Mouse (Mus musculus) layer of hippocampus, adult 9-11 months (tissue): ENCODE results near the gene Abl1.
"Not testable (repeated sequence)": the region's sequence is repeated elsewhere in the genome, so short reads cannot be mapped to it uniquely, and the experiment has no call there.

Experiments used
- DNase-seq: peaks from one replicate; pipeline ENCODE4 v3.0.0; 2022

Gene Abl1

DNA sequence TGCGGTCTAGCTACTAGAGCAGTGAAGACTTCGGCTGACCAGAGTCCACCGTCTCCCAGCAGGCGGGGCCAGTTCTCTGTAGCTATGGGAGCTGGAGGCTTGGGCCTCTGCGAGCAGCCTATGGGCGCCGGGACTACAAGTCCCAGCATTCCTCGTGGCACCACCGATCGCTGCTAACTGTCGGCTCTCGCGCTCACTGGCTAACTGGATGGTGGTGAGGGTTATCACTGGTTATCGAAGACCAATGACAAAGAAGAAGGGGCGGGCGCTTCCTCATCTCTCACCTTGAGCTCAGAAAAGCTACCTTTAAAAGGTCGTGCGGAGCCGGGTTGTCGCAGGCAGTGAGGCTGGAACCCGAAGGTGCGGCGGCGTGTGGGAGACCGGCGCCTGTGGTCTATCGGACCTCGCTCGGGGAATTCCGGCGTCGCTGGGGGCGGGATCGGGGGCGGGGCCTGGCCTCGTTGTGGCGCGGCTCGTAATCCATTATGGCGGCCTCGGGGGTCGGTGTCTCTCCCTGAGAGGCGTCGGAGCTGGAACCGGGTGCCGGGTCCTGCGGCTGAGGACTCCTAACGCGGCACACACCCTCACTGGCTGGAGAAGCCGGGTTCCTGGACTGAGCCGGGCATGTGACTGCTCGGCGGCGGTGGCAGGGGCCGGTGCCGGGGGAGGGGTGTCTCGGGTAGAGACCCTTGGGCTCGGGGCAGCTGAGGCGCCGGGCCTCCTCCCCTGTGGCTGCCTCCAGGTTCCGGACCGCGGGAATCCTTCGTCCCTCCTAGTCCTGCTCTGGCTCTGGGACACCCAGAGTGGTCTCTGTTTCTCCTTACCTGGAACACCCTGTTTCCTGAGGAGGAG lies at the start of gene Abl1:
Gene Abl1, plus strand, starts transcription at position 303 of the 852 bp plus-strand sequence.
- peak; percentile 98 for DNase-seq

DNA sequence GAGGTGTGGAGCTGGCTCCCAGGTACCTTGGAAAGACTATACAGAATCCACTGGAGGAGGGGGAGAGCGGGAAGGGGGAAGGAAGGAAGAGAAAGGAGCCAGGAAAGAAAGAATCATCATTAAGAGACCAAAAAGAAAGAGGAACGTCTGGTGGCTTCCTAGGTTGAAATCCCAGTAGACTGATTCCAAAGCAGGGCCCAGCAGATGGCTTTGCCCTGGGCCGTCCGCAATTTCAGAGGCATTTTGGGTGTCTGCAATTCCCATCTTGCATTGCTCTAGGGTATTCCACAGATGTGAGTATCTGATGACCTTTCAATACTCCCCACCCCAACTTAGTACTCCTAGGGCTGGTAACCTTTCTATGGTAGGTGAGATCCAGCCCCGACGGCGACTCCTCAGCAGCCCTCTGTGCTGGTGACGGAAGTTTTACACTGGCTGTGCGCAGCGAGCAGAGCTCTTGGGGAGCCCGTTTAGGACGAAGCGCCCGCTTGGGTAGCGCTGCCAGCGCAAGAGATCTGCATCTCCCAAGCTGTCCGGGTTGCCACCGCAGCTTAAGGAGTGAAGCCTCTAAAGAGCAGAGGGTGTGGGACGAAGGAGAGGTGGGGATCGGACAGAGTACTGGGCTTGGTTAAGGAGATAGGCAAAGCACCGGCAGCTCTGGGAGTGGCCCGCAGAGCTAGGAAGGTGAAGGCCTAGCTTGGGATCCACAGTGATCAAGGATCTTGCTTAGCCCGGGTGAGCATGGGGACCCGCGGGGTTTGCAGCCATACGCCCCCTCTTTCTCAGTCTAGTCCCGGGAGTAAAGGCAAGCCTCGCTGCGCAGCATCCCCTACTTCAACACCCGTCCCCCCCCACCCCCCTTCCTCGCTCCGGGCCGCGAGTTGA lies 49.4 kb upstream of the Abl1 start:
- no peak for DNase-seq

DNA sequence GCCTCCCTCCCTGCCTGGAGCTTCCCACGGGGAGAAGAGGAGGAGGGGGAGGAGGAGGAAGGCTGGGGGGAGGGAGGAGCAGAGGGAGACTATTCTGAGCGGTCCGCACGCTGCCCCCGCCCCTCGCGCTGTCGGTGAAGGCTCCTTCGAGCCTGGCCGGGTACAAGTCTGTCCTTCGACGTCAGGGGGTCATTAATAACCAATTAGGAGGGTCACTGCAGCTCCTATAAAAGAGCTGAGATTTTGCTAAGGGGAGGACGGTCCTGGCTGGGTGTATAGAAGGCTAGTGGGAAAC lies 48.8 kb upstream of the Abl1 start:
- DNase-seq = no peak

DNA sequence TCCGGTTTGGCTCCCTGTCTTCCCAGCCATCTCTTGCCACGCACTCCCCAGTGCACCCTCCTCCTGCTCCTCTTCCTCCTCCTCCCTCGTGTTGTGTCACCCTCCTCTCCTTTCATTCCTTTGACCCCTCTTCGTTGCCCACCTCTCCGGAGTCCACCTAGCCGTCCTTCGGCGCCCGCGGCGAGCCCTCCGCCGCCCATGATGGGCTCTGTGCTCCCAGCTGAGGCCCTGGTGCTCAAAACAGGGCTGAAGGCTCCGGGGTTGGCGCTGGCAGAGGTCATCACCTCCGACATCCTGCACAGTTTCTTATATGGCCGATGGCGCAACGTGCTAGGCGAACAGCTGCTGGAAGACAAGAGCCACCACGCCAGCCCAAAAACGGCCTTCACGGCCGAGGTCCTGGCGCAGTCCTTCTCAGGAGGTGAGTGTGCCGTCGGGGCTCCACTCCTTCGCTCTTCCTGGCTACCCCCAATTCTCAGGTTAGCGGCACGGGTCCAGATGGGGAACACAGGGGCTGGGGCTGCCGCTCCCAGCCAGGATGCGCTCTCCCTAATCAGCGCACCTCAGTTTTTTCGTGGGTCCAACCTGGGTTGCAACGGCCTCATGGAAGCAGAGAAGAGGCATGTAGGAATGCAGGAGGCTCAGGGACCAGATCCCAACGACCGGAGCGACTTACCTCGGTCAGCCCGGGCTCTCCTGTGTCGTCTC lies 48.1 kb upstream of the Abl1 start, which contains the start of gene Prdm12:
Gene Prdm12, plus strand, starts transcription at position 137 of the 708 bp plus-strand sequence.
- DNase-seq = no peak

DNA sequence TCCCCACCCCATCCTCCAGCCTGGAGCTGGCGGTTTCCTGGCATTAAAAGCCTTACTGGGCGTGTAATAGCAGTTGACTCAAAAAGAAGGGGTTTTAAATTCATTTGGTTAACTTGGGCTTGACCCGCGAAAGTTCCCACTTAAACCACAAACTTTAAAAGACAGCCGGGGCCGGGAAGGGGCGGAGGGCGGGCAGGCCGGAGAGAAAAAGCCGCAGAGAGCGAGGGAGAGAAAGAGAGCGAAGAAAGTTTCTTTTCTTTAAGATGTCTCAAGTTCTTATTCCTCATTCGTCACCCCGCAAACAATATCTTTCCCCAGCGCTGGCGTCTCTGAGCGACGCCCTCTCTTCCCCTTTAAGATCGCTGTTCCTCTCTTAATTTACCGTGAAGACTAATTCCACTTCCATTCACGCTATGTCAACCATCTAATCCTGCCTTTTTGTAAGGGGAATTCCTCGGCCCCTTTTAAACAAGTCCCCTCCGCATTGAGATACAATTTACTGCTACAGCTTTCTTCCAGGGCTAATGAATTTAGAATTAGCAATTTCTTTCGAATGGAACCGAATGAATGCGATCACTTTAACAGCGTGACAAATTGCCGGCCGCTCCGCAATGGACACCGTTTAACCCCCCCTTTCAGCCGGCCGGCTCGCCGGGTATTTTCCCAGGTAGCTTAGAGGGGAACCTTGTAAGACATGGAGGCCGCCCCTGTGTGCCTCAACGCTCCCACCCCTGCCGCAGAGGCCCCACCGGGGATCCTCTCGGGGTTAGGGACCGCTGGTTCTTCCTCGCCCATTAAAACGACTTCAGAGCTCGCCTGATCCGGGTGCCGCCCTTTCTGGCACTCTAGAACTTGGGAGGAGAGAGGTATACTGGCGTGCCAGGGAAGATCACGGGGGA lies 47.3 kb upstream of the Abl1 start:
- DNase-seq = no peak

DNA sequence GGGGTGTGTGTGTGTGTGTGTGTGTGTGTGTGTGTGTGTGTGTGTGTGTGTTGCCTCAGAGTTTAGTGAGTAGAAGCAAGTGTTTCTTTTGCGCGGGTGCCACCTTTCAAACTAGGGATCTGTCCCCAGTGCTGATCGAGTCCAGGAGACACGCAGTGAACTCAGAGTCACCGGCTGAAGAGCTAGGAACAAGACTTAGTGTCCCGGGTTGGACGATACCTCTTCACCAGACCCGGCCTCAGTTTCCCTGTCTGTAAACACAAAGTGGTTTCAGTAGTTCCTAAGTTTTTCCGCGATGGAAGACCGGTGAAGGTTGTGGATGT lies 46.7 kb upstream of the Abl1 start:
- no peak for DNase-seq

DNA sequence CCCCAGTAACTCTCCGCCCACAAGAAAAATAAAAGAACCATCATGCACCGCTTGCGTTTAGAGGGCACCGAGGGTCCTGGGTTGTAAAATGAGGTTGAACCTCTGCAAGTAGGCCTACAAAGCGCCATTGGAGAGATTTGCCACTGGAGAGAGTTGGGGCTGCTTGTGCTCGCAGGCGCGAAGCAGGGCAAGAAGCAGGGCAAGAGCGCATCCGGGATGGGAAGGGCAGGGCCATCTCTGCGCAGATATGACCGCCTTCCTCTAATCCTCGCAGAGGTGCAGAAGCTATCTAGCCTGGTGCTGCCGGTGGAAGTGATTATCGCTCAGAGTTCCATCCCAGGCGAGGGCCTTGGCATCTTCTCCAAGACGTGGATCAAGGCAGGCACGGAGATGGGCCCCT lies 46.2 kb upstream of the Abl1 start:
- DNase-seq = no peak

DNA sequence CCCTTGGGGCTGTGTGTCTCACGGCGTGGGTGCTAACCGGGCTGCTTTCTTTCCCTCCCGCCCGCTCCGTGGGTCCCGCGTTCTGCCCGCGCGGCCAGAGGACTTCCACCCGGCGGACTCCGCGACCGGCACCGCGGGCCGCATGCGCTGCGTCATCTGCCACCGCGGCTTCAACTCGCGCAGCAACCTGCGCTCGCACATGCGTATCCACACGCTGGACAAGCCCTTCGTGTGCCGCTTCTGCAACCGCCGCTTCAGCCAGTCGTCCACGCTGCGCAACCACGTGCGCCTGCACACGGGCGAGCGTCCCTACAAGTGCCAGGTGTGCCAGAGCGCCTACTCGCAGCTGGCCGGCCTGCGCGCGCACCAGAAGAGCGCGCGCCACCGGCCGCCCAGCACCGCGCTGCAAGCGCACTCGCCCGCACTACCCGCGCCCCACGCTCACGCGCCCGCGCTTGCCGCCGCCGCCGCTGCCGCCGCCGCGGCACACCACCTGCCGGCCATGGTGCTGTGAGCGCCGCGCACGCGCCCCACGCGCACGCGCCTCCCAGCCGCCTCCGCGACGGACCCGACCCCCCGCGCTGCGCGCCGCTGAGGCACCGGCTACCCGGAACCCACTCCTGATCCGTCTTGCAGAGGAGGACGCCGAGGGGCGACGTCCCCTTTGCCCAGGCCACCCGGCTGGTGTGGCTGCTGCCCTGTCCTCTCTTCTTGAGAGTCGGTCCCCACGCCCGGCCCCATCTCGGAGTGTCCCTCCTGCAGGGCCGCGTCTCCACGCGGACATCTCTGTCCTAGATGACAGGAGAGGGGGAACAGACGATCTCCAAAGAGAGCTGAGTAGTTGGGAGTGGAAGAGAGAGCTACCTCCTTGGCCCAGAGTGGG lies 34.0 kb upstream of the Abl1 start:
- DNase-seq = peak; percentile 75

DNA sequence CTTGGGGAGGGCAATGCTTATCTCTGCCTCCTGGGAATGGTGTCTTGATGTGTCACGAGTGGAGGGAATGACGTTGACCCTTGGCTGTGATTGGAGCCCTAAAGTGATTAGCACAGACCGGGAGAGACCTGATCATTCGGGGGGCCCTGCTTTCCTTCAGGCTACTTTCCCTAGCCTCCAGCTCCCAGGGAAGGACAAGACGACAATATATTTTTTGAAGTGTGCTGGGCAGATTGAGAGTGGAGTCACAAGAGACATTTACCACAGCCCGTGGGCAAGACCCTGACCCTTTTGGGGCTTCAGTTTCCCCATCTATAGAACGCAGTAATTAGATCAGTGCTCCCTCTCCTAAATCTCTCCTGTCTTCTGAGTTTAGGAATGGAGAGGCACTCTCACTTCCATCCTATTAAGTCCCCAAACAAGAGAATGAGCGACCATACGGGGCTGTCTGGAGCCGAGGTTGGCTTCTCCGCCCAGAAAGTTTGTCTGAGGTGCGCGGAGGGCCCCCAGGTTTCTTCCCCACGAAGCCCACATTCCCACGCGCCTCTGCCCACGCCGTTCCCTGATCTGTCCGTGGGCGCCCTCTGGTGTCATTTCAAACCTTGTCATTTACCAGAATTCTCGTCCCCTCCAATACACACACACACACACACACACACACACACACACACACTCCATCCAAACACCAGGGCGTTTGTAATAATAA lies 33.2 kb upstream of the Abl1 start:
- peak; percentile 37 for DNase-seq

DNA sequence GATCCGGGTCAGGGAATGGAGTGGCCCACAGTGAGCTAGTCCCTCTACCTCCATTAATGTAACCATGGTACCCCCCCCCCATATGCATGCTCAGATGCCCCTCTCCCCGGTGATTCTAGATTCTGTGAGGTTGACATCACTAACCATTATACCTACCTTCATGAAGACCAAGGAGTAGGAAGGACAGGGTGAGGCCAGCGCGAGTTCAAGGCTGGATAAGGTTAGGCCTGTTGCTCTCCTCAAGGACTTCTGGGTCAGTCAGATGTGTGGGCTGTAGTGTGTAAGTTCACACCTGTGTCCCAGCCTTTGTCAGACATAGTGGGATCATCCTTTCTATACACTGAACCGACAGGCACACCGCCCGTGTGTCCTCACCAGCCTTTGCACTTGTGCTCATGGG lies 31.8 kb upstream of the Abl1 start:
- no peak for DNase-seq

DNA sequence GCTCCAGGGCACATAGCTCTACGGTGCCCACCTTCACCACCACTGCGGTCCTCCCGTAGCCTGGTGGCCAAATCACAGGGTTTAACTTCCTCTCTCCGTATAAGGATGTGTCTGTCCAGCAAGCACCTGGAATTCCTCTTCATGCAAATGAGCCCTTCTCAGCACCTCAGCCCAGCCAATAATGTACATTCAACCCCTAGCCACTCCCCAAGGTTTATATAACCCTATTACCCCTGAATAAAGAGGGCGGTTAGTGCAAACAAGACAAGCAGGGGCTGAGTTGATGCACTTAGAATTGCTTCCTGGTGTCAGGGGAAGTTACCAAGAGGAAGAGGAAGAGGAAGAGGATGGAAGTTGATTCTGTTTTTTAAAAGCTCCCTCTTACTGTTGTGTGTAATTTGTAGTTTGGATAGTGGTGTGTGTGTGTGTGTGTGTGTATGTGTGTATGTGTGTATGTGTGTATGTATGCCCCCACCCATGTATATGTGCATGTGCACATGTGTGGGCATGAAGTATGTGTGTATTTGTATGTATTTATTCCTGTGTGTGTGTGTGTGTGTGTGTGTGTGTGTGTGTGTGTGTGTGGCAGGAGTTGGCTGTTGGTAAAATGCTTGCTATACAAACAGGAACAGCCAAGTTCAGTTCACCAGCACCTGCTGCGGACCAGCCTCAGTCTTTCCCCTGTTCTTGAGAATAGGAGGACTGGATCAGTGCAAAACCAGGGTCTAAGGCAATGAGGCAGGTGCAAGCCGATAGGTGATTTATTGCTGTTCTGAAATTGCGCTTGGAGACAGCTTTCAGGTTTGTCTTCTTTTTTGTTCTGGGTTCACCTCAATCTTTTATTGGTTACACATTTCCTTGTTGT lies 25.0 kb upstream of the Abl1 start:
- DNase-seq = no peak

DNA sequence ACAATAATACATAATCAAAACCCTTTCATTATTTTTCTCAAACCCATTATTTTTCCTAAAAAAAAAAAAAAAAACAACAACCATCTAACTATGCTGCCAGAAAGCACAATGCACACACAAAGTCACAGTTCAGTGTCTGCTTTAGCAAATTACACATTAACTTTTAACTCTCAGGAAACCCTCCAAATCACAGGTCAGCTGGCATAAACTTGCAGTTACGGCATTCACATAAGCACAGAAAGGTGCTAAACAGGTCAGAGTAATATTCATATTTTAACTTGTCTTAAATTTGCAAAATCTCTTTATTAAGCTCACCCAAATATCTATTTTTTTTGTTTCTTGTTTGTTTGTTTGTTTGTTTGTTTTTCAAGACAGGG lies 24.4 kb upstream of the Abl1 start:
- DNase-seq = no peak

DNA sequence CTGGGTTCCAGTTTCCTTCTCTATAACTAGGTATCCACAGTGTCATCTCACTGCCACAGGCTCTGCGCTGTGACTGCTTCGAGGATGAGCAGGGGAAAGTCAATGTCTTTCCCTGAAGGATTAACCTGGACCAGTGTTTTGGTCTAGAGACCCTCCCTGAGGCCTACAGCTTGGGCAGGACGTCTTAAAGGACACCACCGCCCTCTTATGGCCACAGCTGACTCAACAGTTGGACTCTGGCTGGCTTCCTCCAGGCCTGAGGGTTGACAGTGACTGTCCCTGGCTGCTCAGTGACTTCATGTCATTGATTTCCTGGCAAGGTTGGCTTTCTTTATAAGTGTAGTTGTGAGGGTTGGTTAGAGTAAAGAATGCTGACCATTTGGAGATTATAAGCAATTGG lies 20.8 kb upstream of the Abl1 start:
- DNase-seq = no peak

DNA sequence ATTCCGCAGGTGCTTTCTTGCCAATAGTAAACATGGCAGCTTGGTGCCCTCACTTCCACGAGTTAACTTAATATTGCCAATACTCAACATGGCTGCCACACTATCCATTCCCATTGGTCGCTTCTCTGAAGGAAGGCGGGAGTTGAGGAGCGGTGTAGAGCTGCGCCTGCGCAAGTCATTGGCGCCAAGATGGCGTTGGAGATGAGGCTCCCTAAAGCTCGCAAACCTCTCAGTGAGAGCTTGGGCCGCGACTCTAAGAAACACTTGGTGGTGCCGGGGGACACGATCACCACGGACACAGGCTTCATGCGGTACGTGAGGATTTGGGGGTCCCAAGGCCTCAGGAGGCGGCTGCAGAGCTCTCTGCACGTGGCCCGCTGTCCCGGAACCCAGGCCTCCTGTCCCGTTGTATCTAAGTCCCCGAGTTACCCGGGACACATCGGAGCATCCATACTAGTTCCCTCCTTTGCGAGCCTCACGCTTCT lies 17.6 kb upstream of the Abl1 start, which contains the start of gene Exosc2:
Gene Exosc2, plus strand, starts transcription at position 165 of the 485 bp plus-strand sequence.
- DNase-seq = peak; percentile 96

DNA sequence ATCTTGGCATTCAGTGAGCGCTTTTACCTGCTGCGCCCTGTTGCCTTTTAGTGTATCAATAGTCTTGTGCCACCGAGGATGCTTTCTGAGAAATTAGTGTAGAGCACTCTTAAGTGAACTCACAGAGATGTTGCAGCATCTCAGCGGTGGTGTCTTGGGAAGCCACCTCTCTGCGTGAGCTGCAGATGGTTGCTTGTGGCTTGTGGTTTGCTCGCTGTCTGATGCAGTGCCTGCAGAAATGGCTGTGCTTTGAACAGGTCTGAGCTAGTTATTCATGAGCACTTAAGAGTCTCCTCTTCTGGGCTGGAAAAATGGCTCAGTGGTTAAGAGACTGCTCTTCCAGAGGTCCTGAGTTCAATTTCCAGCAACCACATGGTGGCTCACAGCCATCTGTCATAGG lies 9.5 kb upstream of the Abl1 start:
- DNase-seq = no peak

DNA sequence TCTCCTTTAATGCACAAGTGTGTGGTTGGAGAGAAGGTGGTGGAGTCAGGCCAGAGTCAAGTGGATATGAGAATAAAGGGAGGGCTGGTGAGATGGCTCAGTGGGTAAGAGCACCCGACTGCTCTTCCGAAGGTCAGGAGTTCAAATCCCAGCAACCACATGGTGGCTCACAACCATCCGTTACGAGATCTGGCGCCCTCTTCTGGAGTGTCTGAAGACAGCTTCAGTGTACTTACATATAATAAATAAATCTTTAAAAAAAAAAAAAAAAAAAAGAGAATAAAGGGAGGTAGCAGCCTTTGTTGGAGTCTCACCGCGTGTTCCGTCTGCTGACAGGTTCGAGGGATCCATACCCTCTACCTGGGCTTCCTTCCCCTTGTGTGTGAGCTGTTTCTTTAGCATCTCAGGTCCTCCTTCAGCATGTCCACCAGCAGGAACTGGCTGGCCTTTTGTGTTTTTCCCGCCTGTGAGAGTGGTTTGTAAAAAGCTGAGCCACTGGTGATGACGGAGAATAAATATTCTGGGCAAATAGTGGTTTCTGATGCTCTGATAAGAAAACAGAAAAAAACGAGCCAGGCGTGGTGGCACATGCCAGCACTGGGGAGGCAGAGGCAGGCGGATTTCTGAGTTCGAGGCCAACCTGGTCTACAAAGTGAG lies 7.0 kb upstream of the Abl1 start:
- not testable (repeated sequence) for DNase-seq

DNA sequence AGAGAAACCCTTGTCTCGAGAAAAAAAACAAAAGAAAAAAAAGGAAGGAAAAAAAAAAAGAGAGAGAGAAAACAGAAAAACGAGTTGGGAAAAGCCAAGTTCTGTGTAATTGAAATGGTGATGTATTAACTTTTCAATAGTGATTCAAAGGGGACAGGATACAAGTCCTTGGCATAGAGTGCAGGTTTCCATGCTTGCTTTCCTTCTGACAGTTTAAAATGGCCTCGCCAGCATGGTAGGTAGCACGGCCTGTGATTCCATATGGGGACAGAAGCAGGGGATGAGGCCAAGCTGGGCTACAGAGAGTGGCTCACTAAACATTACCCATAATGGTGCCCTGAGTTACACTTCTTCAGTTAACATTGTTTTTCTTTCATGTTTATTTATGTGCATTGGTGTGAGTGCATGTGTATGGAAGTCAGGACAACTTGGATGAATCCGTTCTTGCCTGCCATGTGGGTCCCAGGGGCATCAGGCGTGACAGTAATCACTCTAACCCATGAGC lies 6.4 kb upstream of the Abl1 start:
- DNase-seq = no peak

DNA sequence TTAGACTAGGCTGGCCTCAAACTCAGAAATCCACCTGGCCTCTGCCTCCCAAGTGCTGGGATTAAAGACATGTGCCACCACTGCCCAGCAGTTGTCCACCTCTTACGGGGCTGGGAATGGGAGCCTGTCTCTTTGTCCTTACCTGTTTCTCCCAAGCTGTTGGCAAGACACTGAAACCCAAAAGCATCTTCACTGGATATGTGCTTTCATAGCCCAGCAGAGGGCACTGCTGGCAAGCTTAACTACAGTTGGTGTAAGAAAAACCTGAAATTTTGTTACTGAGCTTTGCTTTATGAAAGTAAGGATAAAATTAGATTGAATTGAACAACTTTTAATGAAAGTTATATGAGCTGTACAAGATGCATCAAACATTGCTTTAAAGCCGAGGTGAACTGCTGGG lies 4.5 kb upstream of the Abl1 start:
- peak; percentile 28 for DNase-seq

DNA sequence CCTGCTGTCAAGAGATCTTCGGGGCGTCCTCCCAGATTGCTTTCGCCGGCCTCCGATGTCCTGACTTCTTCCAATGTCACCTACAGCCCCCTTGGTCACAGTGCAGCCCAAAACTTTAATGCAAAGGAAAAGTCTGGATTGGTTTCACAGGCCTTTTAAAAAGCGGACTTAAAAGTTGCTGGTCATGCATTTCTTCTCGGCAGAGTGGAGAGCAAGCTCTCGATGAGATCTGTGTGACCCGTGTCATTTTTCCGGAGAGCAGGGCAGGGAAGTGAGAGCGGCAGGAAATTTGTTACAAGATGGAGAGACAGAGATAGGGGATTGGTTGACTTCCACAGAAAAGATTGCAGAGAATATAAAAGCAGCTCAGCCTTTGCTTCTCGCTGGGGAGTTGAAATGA lies 869 bp downstream of the Abl1 start:
- no peak for DNase-seq
